Mouse (Mus musculus) mature B cell (primary cell): ENCODE data around the gene Ptger2.

Experiments used
- in situ Hi-C: fragments of 300-500 bp; cut with MboI; formaldehyde crosslinking; loops from 2 replicates; pipeline ENCODE4 v1.14.3; 2019

Ptger2 gene

GRCm38 (mm10) chr14:45048128-45048527 lies 60.1 kb downstream of the Ptger2 start:
- in situ Hi-C loops = no loop called here

DNA sequence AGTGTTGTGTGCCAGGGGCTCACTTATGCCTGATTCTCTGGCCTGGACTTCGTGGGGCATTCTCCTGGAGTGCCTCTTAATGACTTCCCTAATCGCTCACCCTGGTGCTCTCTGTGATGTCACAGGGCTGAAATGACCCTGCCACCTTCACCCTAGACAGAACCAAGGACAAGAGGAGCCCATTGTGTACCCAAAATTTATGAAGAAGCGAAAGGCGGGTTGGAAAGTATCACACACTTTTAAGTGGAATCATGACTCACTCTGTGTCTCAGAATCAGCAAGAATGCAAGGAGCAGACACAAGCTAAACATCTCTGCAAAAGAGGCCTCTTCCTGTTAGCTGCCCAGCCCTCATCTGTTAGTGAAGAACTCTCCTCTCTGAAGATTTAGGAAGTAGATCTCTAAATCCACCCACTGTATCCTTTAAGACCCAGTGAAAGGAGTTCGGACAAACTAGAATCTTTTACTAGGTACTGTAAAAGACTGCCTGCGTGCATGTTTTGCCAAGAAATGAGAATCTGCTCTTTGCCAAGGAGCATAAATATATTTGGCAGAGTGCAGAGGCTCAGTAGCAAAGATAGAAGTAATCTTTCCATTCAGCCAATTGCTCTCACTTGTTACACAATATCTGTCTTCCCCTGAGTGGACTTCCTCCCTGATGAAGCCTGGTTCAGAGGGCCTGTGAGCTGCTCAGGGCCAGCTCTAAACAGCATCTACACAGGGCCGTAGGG lies 61.9 kb downstream of the Ptger2 start:
- in situ Hi-C loops = no loop called here

DNA sequence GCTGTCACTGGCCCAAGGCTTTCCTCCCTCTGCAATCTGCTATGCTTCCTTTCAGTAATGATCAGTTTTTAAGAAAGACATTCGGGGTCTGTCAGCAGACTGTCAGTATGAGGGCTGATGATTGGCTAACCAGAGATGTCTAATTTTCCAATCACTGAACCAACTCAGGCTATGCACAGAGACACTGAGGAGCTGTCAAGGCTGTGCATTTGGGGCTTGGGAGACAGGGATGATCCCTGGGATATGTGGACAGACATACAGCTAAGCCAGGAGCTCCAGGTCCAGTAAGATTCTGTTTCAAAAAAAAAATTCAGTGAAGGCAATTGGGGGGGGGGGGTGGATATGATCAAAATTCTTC lies 62.4 kb downstream of the Ptger2 start:
- in situ Hi-C loops = no loop called here

DNA sequence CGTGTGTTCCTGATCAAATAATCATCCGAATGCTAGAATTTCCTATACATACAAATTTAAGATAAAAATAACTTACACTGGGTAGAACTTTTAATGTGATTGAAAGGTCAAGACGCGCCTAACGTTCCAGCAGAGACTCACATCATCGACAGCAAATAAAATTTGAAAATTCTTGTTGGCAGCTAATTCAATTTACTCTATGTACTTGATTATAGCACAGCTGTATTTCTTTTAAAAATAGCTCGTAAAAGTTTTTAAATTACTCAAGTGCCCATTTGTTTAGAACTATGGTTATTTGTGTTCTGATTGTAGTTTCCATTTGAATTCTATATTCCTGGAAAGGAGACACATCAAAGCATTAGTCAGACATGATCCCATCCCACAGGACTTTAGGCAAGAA lies 63.1 kb downstream of the Ptger2 start:
- in situ Hi-C loops = no loop called here
